Mouse (Mus musculus) embryonic facial prominence, embryonic 15.5 days (tissue): Measurements from ENCODE around the gene Slc16a10. TPM values are rescaled to one million over a fixed set of nuclear protein-coding genes. Genes with fewer than 3 reads are reported as not detected.

Source experiments
- ATAC-seq: fragments of 200-750 bp; cut with Nextera tagmentation; 2 replicates; pipeline ENCODE4 v1.8.0; 2017; ENCODE audit warnings: low read depth, moderate TSS enrichment; ENCODE audit not compliant: insufficient number of reproducible peaks, low FRiP score, low TSS enrichment
- H3K27ac ChIP-seq: fragments of 300-500 bp; sonication (generic); replicated peaks from 2 replicates; pipeline ENCODE4 v1.5.1; 2015; ENCODE audit warnings: mild to moderate bottlenecking, inconsistent platforms
- H3K27me3 ChIP-seq: fragments of 300-500 bp; sonication (generic); 2 replicates; pipeline ENCODE4 v1.6.1; 2015; ENCODE audit warnings: inconsistent platforms
- H3K36me3 ChIP-seq: fragments of 300-500 bp; sonication (generic); 2 replicates; pipeline ENCODE4 v1.6.1; 2015; ENCODE audit warnings: mild to moderate bottlenecking, inconsistent platforms
- H3K4me1 ChIP-seq: fragments of 300-500 bp; sonication (generic); 2 replicates; pipeline ENCODE4 v1.6.1; 2015; ENCODE audit warnings: inconsistent platforms
- H3K4me2 ChIP-seq: fragments of 300-500 bp; sonication (generic); replicated peaks from 2 replicates; pipeline ENCODE4 v1.6.1; 2015; ENCODE audit warnings: mild to moderate bottlenecking, inconsistent platforms
- H3K4me3 ChIP-seq: fragments of 300-500 bp; sonication (generic); replicated peaks from 2 replicates; pipeline ENCODE4 v1.5.1; 2015; ENCODE audit warnings: mild to moderate bottlenecking, inconsistent platforms
- H3K9ac ChIP-seq: fragments of 300-500 bp; sonication (generic); 2 replicates; pipeline ENCODE4 v1.6.1; 2015; ENCODE audit warnings: inconsistent platforms
- H3K9me3 ChIP-seq: fragments of 300-500 bp; sonication (generic); replicated peaks from 2 replicates; pipeline ENCODE4 v1.6.1; 2016; ENCODE audit warnings: inconsistent platforms
- WGBS: fragments of 180-500 bp; shearing (Covaris S2); methylation state at CpG from one replicate; pipeline ENCODE4 v1.1.7; 2015; 5-methylcytosine and 5-hydroxymethylcytosine counted together
- polyA plus RNA-seq: library from polyadenylated mRNA; unstranded; fragments of >200 nt; fragmentation: Nextera tagmentation; extraction: Ambion mirVana; gene quantifications from 2 replicates; pipeline ENCODE4 v1.2.1, GENCODE M21; 2015

The Slc16a10 gene
- polyA plus RNA-seq, 1 experiment from 2014 or later = 8.0 TPM

DNA sequence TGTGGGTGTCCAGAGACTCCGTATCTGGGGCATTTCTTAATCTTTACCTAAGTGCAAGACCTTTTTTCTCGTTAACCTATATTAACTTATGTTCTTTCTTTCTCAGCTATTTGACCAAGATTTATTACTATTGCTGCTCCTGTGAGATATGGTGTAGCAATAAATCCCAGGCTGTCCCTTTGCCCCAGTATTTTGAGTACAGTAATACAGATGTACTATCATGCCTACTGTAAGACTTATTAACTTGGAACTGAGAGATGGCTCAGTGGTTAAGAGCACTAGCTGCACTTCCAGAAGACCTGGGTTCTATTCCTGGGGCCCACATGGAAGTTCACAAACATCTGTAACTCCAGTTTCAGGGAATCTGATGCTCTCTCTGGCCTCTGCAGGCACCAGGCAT is 91.3 kb downstream of the Slc16a10 start:
- no peaks in the 10 kb centered on the region for H3K36me3 ChIP-seq
- no peak overlapping the region for H3K27ac ChIP-seq
- H3K4me3 ChIP-seq = no peak overlapping the region
- no peak overlapping the region for H3K9ac ChIP-seq
- H3K4me2 ChIP-seq = no peak overlapping the region
- no peaks in the 10 kb centered on the region for H3K9me3 ChIP-seq
- H3K4me1 ChIP-seq = no peaks in the 10 kb centered on the region
- WGBS = 88% methylated on average over 2 of the region's 2 CpGs
- no peak for ATAC-seq
- no peaks in the 10 kb centered on the region for H3K27me3 ChIP-seq

DNA sequence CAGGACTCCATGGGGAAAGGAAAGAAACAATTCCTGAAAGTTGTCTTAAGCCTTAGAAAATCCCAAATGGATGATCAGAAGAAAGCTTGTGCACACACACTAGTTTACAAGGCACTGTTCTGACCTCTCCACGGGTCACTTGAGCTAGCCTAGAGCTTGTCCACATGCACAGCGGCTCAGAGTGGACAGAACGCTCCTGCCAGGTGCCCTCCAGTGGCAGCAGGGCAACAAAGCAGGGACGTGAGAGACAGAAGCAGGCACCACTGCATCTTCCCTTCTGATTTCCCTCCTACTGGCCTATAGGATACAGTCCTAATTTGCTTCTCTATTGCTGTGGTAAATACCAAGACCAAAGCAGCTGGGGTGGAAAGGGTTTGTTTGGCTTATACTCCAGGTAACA is 100.7 kb downstream of the Slc16a10 start:
- H3K27me3 ChIP-seq = no peaks in the 10 kb centered on the region
- no peak overlapping the region for H3K4me2 ChIP-seq
- H3K27ac ChIP-seq = no peak overlapping the region
- H3K9ac ChIP-seq = no peak overlapping the region
- 0 out of 2 replicates have a peak, but pooled peaks cover 3% of the 10 kb centered on the region for H3K4me1 ChIP-seq
- ATAC-seq = no peak
- 23% methylated on average over 4 of the region's 4 CpGs for WGBS
- H3K9me3 ChIP-seq = no peaks in the 10 kb centered on the region
- no peaks in the 10 kb centered on the region for H3K36me3 ChIP-seq
- no peak overlapping the region for H3K4me3 ChIP-seq

DNA sequence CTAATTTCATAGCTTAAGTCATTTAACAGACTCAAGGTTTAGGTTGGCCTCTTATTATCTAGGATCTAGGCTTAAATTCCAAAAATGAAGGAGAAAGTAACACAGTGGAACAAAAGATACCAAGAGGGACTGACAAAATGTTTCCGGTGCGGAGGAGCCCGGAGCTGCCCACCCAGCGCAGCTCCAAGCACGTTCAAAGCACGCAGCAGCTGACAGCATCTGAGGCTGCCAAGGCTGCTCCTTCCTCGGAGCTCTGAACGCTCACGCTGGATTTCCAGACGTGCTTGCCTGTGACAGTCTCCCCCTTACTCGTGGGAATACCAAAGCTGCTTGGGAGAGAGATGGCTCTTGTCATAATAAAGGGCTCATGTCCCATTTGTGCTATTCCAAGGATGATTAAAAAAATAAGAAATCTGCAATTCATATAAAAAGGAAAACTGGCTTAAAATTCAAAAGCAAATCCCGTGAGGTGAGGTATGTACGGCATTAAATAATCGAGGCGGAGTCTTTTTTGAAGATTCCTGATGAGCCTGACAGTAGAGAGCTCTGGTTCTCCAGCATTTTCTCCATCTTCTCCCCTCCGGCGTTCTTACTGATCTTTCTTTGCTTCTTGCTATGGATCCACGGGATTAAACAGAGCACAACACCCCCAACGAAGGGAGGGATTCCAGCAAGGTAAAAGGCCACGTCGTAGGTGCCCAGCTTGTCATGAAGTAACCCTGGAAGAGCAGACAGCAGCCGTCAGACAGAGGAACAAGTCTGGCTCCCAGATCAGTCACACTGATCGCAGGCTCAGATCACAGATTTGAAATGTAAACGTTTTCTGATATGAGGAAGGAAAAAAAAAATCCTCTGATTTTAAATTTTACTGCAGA is 105.1 kb downstream of the Slc16a10 start:
- H3K9me3 ChIP-seq = no peaks in the 10 kb centered on the region
- 0 out of 2 replicates have a peak, but pooled peaks cover 3% of the 10 kb centered on the region for H3K4me1 ChIP-seq
- H3K4me3 ChIP-seq = no peak overlapping the region
- no peaks in the 10 kb centered on the region for H3K36me3 ChIP-seq
- no peak overlapping the region for H3K27ac ChIP-seq
- ATAC-seq = no peak
- no peaks in the 10 kb centered on the region for H3K27me3 ChIP-seq
- 48% methylated on average over 24 of the region's 24 CpGs for WGBS
- H3K4me2 ChIP-seq = 0 out of 2 replicates have a peak overlapping the region, but pooled peaks have one; percentile 4
- no peak overlapping the region for H3K9ac ChIP-seq

DNA sequence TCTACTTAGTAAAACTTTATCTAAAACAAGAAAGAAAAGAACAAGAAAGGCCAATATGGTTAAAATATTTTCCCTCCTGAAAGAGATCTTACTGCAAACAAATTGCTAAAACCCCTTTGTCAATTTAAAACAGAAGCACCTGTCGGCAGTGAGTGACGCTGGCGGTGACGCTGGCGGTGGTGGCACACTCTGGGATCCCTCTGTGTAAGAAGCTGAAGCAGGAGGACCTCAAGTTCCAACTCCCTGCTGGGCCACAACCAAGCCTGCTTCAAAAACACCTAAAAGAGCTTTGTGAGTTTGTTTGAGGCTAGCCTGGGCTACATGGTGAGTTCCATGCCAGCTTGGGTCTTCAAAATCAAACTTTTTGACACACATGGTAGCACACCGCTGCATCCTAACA is 107.1 kb downstream of the Slc16a10 start:
- Histone ChIP-seq H3K4me1 (0 out of 2 replicates have a peak, but pooled peaks cover 3% of the 10 kb centered on the region), H3K36me3 (no peaks in the 10 kb centered on the region), H3K4me2 (no peak overlapping the region), H3K27ac (no peak overlapping the region), H3K4me3 (no peak overlapping the region), H3K9me3 (no peaks in the 10 kb centered on the region), H3K27me3 (no peaks in the 10 kb centered on the region), H3K9ac (no peak overlapping the region)
- ATAC-seq = no peak
- 97% methylated on average over 6 of the region's 6 CpGs for WGBS

DNA sequence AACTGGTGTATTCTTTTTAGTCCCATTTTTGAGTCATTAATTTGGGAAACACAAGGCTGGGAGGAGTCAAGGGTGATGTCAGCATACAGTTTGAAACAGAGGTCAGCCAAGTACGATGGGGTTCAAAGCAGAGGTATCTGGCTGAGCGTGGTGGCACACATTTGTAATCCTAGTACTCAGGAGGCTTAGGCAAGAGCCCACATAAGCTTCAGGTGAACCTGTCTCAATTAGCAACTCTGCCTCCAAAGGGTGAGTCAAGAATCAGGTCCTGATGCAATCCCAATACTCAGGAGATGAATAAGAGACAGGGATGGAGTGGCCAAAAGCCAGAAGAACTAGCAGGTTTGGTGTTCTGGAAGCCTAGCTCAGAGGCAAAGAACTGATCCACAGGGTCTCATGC is 109.2 kb downstream of the Slc16a10 start:
- H3K9ac ChIP-seq = no peak overlapping the region
- no peaks in the 10 kb centered on the region for H3K36me3 ChIP-seq
- 0 out of 2 replicates have a peak, but pooled peaks cover 3% of the 10 kb centered on the region for H3K4me1 ChIP-seq
- no peak overlapping the region for H3K4me2 ChIP-seq
- H3K27ac ChIP-seq = no peak overlapping the region
- no peak for ATAC-seq
- no peaks in the 10 kb centered on the region for H3K27me3 ChIP-seq
- 64% methylated on average over 2 of the region's 2 CpGs for WGBS
- H3K9me3 ChIP-seq = no peaks in the 10 kb centered on the region
- H3K4me3 ChIP-seq = no peak overlapping the region

DNA sequence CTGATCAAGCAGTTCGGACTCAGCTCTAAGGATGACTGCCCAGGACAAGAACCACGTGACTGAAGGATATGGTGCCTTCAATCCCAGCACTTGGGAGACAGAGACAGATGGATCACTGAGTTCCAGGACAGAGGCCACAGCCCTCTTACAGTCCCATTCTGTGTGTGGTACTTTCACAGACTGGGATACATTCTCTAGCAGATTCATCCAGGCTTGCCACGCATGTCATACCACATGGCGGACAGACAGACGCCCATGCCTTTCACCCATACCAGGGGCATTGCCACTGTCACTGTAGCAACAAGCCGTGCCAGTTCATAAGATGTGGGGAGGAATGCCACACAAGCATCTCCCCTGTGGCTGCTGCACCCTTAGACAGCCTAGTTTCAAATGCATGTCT is 111.3 kb downstream of the Slc16a10 start:
- no peaks in the 10 kb centered on the region for H3K9me3 ChIP-seq
- H3K4me3 ChIP-seq = no peak overlapping the region
- WGBS = 89% methylated on average over 6 of the region's 6 CpGs
- H3K4me1 ChIP-seq = no peaks in the 10 kb centered on the region
- H3K27me3 ChIP-seq = no peaks in the 10 kb centered on the region
- no peak overlapping the region for H3K9ac ChIP-seq
- no peak for ATAC-seq
- no peak overlapping the region for H3K27ac ChIP-seq
- H3K36me3 ChIP-seq = no peaks in the 10 kb centered on the region
- no peak overlapping the region for H3K4me2 ChIP-seq

DNA sequence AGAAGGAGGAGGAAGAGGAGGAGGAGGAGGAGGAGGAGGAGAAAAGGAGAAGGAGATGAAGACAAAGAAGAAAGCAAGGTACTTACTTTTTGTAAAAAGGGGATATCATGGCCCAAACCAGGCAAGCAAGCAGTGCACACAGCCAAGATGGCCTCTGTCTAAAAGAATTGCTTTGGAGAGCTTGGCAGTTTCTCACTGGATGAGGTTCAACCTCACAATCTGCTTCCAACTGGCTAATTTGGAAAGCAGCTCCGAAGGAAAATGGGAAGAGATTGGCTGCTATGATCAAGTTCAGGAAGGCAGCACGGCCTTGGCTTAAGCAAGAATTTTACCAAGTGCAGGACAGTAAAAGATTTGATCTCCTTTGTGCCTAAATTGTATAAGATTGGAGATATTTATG is 112.4 kb downstream of the Slc16a10 start:
- H3K4me2 ChIP-seq = no peak overlapping the region
- H3K9me3 ChIP-seq = no peaks in the 10 kb centered on the region
- H3K27me3 ChIP-seq = no peaks in the 10 kb centered on the region
- H3K4me1 ChIP-seq = peaks cover 8% of the 10 kb centered on the region
- no peaks in the 10 kb centered on the region for H3K36me3 ChIP-seq
- ATAC-seq = no peak
- no peak overlapping the region for H3K4me3 ChIP-seq
- no peak overlapping the region for H3K27ac ChIP-seq
- H3K9ac ChIP-seq = no peak overlapping the region
- WGBS = 77% methylated on average over 2 of the region's 2 CpGs

DNA sequence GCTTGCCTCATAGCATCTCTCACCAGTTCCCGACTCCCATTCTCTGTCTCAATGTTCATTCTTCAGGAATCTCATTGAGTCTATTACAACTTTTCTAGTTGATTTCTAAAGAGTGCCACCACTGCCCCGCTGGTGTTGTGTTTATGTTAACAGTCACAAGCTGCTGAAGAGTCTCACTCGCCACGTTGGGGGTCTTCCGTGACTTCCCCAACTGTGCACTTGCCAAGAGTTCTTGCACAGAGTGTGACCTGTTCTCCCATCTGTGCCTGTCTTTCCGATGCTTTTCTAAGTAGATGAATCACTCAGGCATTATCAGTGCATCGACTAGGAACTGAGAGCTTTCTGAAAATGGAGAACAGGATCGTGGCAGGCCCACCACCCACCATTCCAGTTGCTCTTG is 114.0 kb downstream of the Slc16a10 start:
- Histone ChIP-seq H3K9ac (no peak overlapping the region), H3K4me3 (no peak overlapping the region), H3K9me3 (no peaks in the 10 kb centered on the region), H3K4me2 (no peak overlapping the region), H3K36me3 (no peaks in the 10 kb centered on the region), H3K27ac (no peak overlapping the region), H3K27me3 (no peaks in the 10 kb centered on the region), H3K4me1 (peaks cover 10% of the 10 kb centered on the region)
- 82% methylated on average over 8 of the region's 8 CpGs for WGBS
- ATAC-seq = no peak

DNA sequence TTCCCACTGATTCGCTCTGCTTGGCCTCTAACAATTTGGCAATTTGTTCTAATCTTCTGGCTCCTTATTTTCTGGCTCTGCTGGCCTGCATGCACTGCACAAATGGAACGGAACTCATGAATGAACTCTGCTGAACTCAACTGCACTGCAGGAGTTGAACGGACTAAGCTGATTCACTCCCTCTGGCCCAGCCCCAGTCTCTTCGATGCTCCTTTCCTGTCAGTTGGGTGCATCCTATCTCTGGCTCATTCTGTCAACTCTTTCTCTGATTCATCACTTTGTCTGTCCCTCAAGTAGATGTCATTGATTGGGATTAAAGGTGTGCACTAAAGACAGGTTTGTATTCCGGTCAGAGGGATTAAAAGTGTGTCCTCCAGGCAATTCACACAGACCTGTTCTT is 115.5 kb downstream of the Slc16a10 start:
- ATAC-seq = no peak
- WGBS = 92% methylated on average over 5 of the region's 5 CpGs

DNA sequence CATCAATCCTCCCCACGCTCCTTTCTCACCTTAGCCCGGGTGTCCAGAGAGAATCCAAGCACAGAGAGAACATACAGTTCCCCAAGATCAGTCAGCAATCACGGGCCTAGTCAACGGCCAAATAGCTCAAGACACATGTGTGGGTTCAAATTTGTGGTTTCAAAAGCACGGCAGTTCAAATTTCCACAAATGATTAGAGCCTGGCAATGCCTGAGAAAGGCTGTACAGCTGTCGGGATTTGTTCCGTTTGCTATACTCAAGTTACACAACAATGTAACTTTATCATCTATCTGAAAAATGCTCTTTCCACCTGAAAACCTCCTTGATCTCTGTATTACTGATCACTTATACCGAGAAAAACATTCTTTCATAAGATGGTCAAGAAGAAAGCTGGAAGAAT is 116.5 kb downstream of the Slc16a10 start:
- no peak for ATAC-seq
- H3K9ac ChIP-seq = no peak overlapping the region
- 27% methylated on average over 8 of the region's 8 CpGs for WGBS

More for the DNA sequence above, 115.5 kb downstream of the Slc16a10 start:
- H3K4me2 ChIP-seq = no peak overlapping the region
- H3K9me3 ChIP-seq = no peaks in the 10 kb centered on the region
- H3K4me1 ChIP-seq = peaks cover 10% of the 10 kb centered on the region
- H3K4me3 ChIP-seq = no peak overlapping the region
- H3K27ac ChIP-seq = no peak overlapping the region
- no peaks in the 10 kb centered on the region for H3K36me3 ChIP-seq
- no peak overlapping the region for H3K9ac ChIP-seq
- no peaks in the 10 kb centered on the region for H3K27me3 ChIP-seq

DNA sequence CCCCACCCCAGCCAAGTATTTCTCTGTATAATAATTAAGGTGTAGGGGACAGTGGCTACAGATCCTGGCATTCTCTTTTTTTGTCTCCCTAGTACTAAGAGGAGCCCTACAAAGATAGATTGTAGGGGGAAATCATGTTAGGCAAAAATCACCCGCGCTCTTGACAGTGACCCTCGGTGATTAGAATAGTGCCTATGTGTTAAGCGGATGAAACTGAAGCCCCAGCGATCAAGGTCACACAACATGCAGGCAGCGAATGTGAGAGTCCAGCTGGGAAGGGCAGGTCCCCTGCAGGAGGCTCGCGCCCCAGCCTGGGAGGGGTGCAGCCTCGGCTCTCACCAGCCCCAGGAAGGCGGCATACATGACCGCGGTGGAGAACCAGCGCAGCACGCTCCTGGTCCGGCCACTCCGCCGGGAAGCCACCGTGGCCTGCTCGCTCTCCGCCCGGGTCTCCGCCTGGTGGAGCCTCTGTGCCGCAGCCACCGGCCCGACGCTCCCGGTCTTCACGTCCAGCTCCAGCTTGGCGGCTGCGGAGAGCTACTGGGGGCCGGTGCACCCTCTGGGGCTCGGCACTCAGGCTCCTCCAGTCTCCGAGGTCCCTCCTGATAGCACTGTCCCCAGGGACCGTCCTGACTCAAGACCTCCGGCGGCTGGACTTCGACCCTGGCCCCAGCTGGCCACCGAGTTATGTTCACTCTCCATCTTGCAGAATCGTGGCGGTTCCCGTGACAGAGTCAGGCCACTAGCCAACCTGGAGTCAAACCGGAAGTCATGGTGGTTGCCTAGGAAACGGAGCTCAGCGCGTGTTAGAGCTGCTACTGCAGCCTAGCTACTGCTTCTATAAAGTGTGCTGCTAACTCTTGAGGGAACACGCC is 117.3 kb downstream of the Slc16a10 start, which contains the start of gene Mfsd4b1:
Gene Mfsd4b1, minus strand, starts transcription at position 715 of the 875 bp plus-strand sequence.
- Histone ChIP-seq H3K27ac (peak within 1 kb of the TSS; percentile 65), H3K4me2 (peak within 1 kb of the TSS; percentile 97), H3K27me3 (no peaks in the 10 kb centered on the region), H3K4me3 (peak within 1 kb of the TSS; percentile 64), H3K4me1 (peaks cover 10% of the 10 kb centered on the region), H3K9me3 (no peaks in the 10 kb centered on the region), H3K36me3 (no peaks in the 10 kb centered on the region), H3K9ac (peak within 1 kb of the TSS; percentile 62)
- ATAC-seq = peak; percentile 83
- WGBS = under 1% methylated on average over 46 of the region's 46 CpGs

More for the DNA sequence above, 116.5 kb downstream of the Slc16a10 start:
- Histone ChIP-seq H3K9me3 (no peaks in the 10 kb centered on the region), H3K4me1 (peaks cover 10% of the 10 kb centered on the region), H3K4me2 (peak overlapping the region; percentile 97), H3K36me3 (no peaks in the 10 kb centered on the region), H3K27ac (peak overlapping the region; percentile 65; the same call in 1 of the 2 replicates), H3K27me3 (no peaks in the 10 kb centered on the region), H3K4me3 (peak overlapping the region; percentile 64)
